Mouse (Mus musculus) forebrain, embryonic 13.5 days (tissue): Measurements from ENCODE around the gene Kptn. TPM values are rescaled to one million over a fixed set of nuclear protein-coding genes. Genes with fewer than 3 reads are reported as not detected.

Source experiments
- ATAC-seq: fragments of 200-750 bp; cut with Nextera tagmentation; 2 replicates; pipeline ENCODE4 v1.8.0; 2017
- H3K27ac ChIP-seq: fragments of 300-500 bp; sonication (generic); 2 replicates; pipeline ENCODE4 v1.5.1; 2015; ENCODE audit warnings: inconsistent platforms, mild to moderate bottlenecking, moderate library complexity
- H3K27me3 ChIP-seq: fragments of 300-500 bp; sonication (generic); 2 replicates; pipeline ENCODE4 v1.6.1; 2015; ENCODE audit warnings: mild to moderate bottlenecking, inconsistent platforms
- H3K36me3 ChIP-seq: fragments of 300-500 bp; sonication (generic); 2 replicates; pipeline ENCODE4 v1.6.1; 2015; ENCODE audit warnings: mild to moderate bottlenecking, inconsistent platforms; ENCODE audit not compliant: poor library complexity, severe bottlenecking
- H3K4me1 ChIP-seq: fragments of 300-500 bp; sonication (generic); 2 replicates; pipeline ENCODE4 v1.6.1; 2015; ENCODE audit warnings: inconsistent platforms
- H3K4me2 ChIP-seq: fragments of 300-500 bp; sonication (generic); 2 replicates; pipeline ENCODE4 v1.6.1; 2015; ENCODE audit warnings: inconsistent platforms, mild to moderate bottlenecking, moderate library complexity
- H3K4me3 ChIP-seq: fragments of 300-500 bp; sonication (generic); 2 replicates; pipeline ENCODE4 v1.5.1; 2015; ENCODE audit warnings: mild to moderate bottlenecking, inconsistent platforms
- H3K9ac ChIP-seq: fragments of 300-500 bp; sonication (generic); 2 replicates; pipeline ENCODE4 v1.6.1; 2015; ENCODE audit warnings: mild to moderate bottlenecking, inconsistent platforms
- H3K9me3 ChIP-seq: fragments of 300-500 bp; sonication (generic); replicated peaks from 2 replicates; pipeline ENCODE4 v1.6.1; 2016; ENCODE audit warnings: inconsistent platforms
- WGBS: fragments of 180-500 bp; shearing (Covaris S2); methylation state at CpG from one replicate; pipeline ENCODE4 v1.1.7; 2015; 5-methylcytosine and 5-hydroxymethylcytosine counted together
- polyA plus RNA-seq: library from polyadenylated mRNA; unstranded; fragments of >200 nt; fragmentation: Nextera tagmentation; extraction: Ambion mirVana; gene quantifications from 2 replicates; pipeline ENCODE4 v1.2.1, GENCODE M21; 2015

The Kptn gene
- polyA plus RNA-seq, 1 experiment from 2014 or later, result 37.2 TPM

DNA sequence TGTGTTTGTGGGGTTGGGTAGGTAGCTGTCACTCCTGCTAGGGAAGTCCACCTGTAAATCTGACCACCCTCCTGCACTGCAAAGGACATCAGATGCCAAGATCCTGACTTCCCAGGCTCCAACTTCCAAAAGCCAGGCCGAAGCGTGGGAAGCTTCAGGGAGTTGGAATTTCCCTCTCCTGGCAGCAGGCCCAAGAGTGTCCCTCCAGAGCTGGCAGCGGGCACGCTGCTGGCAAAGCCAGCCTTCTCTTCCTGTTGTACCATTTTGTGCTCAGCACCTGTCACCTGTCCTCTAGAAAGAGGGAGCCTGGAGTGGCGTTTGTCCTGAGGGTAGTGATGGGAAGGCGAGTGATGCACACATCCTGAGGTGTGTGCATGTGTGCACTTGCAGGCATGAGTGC is 8.6 kb downstream of the Kptn start:
- WGBS, result 80% methylated on average over 6 of the region's 6 CpGs
- Histone ChIP-seq H3K9me3 (no peaks in the 10 kb centered on the region), H3K4me3 (no peak overlapping the region), H3K4me2 (no peak overlapping the region), H3K36me3 (peaks cover 19% of the 10 kb centered on the region), H3K27me3 (no peaks in the 10 kb centered on the region), H3K4me1 (peaks cover 49% of the 10 kb centered on the region), H3K27ac (no peak overlapping the region), H3K9ac (no peak overlapping the region)
- no peak for ATAC-seq

DNA sequence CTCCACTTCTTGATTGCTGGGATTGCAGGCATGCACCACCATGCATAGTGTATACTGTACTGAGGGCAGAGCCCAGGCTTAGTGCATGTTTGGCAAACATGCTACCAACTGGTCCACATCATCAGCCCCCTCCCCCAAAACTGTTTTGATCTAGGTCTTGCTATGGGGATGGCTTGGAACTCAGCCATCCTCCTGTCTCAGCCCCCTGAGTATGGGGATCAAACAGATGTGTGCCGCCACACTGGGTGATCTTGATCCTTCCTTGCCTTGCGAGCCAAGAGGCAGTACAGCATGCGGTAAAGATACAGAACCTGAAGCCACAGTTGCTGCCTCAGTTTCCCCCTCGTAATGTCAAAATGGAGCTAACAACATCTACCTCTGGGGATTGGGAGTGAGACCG is 9.2 kb downstream of the Kptn start:
- Histone ChIP-seq H3K9ac (no peak overlapping the region), H3K4me2 (peak overlapping the region; percentile 71), H3K4me1 (peaks cover 54% of the 10 kb centered on the region), H3K9me3 (no peaks in the 10 kb centered on the region), H3K27me3 (no peaks in the 10 kb centered on the region), H3K27ac (no peak overlapping the region), H3K36me3 (peaks cover 16% of the 10 kb centered on the region), H3K4me3 (peak overlapping the region; percentile 49; the same call in 1 of the 2 replicates)
- 66% methylated on average over 5 of the region's 5 CpGs for WGBS
- ATAC-seq, result no peak

- no peaks in the 10 kb centered on the region for H3K27me3 ChIP-seq
- peaks cover 13% of the 10 kb centered on the region for H3K36me3 ChIP-seq
- H3K9me3 ChIP-seq, result no peaks in the 10 kb centered on the region
- H3K4me2 ChIP-seq, result peak within 1 kb of the TSS; percentile 71
- peak within 1 kb of the TSS; percentile 49 for H3K4me3 ChIP-seq
- peaks cover 59% of the 10 kb centered on the region for H3K4me1 ChIP-seq
- peak within 1 kb of the TSS; percentile 65 for H3K9ac ChIP-seq
- H3K27ac ChIP-seq, result peak within 1 kb of the TSS; percentile 71
- 2% methylated on average over 12 of the region's 12 CpGs for WGBS
- peak; percentile 85 for ATAC-seq
Measured at GRCm38 (mm10) chr7:16129421-16129845, 9.7 kb downstream of the Kptn start, which contains the start of gene Slc8a2. Slc8a2 (plus strand) TSS chr7:16129826.

- peak overlapping the region; percentile 65 for H3K9ac ChIP-seq
- peak overlapping the region; percentile 49 for H3K4me3 ChIP-seq
- no peaks in the 10 kb centered on the region for H3K27me3 ChIP-seq
- no peaks in the 10 kb centered on the region for H3K9me3 ChIP-seq
- H3K36me3 ChIP-seq, result peaks cover 9% of the 10 kb centered on the region
- WGBS, result under 1% methylated on average over 36 of the region's 38 CpGs
- peak; percentile 76 for ATAC-seq
- H3K27ac ChIP-seq, result peak overlapping the region; percentile 71
- peaks cover 66% of the 10 kb centered on the region for H3K4me1 ChIP-seq
- H3K4me2 ChIP-seq, result peak overlapping the region; percentile 71
Measured at GRCm38 (mm10) chr7:16129846-16130691, 10.4 kb downstream of the Kptn start.

DNA sequence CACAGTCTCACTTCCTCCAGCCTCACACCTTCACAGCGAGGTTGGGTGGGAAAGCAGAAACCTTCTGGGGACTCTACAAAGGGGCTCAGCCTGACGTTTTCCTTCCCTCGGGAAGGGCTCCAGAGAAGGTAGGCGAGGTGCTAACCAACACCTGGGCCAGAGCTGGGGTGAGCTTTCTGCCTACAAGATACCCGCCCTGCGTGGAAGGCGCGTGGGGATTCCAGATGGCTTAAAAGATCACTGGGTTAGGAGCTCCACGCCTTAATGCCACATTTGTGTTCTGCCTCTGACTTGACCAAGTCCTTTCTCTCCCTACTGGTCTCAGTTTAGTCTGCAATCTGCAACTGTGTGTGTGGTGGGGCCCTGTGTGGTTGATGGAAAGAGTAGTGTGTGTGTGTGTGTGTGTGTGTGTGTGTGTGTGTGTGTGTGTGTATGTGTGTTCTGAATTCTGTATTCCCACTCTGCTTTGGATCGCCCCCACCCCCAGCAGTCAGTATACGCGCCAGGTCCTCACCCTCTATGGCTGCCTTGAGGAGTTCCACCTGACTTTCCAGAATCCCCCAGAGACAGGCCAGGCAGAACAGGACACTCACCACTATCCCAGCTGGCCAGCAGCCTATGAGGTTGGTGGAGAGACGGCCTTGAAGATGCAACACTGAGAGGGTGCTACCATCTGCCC is 11.4 kb downstream of the Kptn start:
- peaks cover 76% of the 10 kb centered on the region for H3K4me1 ChIP-seq
- peak overlapping the region; percentile 71 for H3K4me2 ChIP-seq
- ATAC-seq, result no peak
- H3K36me3 ChIP-seq, result peaks cover under 1% of the 10 kb centered on the region
- no peaks in the 10 kb centered on the region for H3K27me3 ChIP-seq
- WGBS, result 35% methylated on average over 13 of the region's 13 CpGs
- H3K9me3 ChIP-seq, result no peaks in the 10 kb centered on the region
- H3K27ac ChIP-seq, result peak overlapping the region; percentile 60
- peak overlapping the region; percentile 65 for H3K9ac ChIP-seq
- H3K4me3 ChIP-seq, result peak overlapping the region; percentile 49

DNA sequence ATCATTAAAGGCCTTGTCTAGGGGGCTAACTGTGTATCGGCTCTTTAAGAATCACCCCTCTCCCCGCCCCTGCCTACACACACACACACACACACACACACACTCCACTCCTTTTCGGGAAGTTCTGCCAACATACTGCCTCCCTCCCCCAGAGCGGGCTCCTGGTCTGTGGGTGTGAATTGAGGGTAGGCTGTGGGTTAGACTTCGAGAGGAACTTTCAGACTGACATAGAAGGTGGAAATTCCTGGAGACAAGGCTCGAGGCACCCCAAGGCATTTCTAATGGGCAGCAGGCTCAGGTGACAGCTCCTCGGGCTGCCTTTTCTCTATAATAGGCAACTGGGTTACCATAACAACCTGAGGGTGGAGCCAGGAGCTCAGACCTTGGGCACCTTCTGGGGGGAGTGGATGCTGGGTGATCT is 12.5 kb downstream of the Kptn start:
- Histone ChIP-seq H3K4me1 (peaks cover 78% of the 10 kb centered on the region), H3K4me2 (peak overlapping the region; percentile 71), H3K9me3 (no peaks in the 10 kb centered on the region), H3K27me3 (no peaks in the 10 kb centered on the region), H3K27ac (peak overlapping the region; percentile 51; the same call in 1 of the 2 replicates), H3K9ac (peak overlapping the region; percentile 65; the same call in 1 of the 2 replicates), H3K4me3 (peak overlapping the region; percentile 18), H3K36me3 (no peaks in the 10 kb centered on the region; the same call in 1 of the 2 replicates)
- ATAC-seq, result no peak
- 4% methylated on average over 7 of the region's 7 CpGs for WGBS

DNA sequence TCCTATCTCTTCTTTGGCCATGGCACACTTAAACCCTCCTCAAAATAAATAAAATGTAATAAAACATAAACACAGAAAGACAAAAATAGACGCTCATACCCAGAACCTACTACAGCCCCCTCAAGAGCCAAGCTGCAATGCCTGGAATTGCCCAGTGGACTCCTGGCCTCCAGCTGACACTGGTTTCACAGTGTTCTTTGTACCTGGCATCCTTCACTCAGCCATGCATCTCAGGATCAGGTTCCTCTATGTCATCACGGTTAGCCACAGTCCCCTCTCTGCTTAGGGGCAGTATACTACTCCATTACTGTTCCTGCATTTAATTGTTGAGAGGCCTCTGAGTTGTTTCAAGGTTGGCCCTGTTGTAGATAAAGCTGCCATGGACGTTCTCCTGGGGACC is 13.2 kb downstream of the Kptn start:
- H3K9ac ChIP-seq, result no peak overlapping the region
- no peaks in the 10 kb centered on the region for H3K9me3 ChIP-seq
- no peaks in the 10 kb centered on the region for H3K27me3 ChIP-seq
- H3K36me3 ChIP-seq, result no peaks in the 10 kb centered on the region
- no peak for ATAC-seq
- WGBS, result 74% methylated on average over 3 of the region's 3 CpGs
- peaks cover 78% of the 10 kb centered on the region for H3K4me1 ChIP-seq
- H3K4me2 ChIP-seq, result peak overlapping the region; percentile 71
- H3K4me3 ChIP-seq, result no peak overlapping the region
- 0 out of 2 replicates have a peak overlapping the region, but pooled peaks have one; percentile 51 for H3K27ac ChIP-seq

GRCm38 (mm10) chr7:16133691-16134090 is 14.0 kb downstream of the Kptn start:
- Histone ChIP-seq H3K4me2 (no peak overlapping the region; the same call in 1 of the 2 replicates), H3K4me3 (no peak overlapping the region), H3K4me1 (peaks cover 72% of the 10 kb centered on the region), H3K9me3 (no peaks in the 10 kb centered on the region), H3K27ac (peak overlapping the region; percentile 49), H3K36me3 (no peaks in the 10 kb centered on the region), H3K27me3 (no peaks in the 10 kb centered on the region), H3K9ac (no peak overlapping the region)
- 90% methylated on average over 9 of the region's 9 CpGs for WGBS
- no peak for ATAC-seq

DNA sequence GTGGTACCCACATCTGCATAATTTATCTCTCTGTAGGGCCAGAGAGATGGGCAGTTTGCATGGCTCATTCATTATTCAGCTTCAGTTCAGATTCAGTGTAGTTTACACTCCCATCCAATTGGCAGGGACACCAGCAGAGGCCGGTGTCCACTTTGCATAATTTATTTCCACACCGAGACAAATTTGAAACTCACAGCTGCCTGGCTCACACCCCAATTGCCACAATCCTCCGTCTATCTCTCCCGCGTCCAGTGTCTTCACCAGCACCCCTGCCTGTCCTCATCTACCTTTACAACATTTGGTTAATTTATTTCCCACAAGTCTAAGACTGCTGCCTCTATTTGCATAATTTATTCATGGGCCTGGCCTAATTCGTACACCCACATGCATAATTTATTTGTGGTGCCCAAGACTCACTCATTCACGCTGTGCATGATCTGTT is 15.3 kb downstream of the Kptn start:
- peak; percentile 76 for ATAC-seq
- Histone ChIP-seq H3K9me3 (no peaks in the 10 kb centered on the region), H3K27ac (peak overlapping the region; percentile 49), H3K27me3 (no peaks in the 10 kb centered on the region), H3K36me3 (peaks cover 7% of the 10 kb centered on the region; the same call in 1 of the 2 replicates), H3K4me1 (peaks cover 61% of the 10 kb centered on the region), H3K4me3 (peak overlapping the region; percentile 17; the same call in 1 of the 2 replicates), H3K9ac (no peak overlapping the region), H3K4me2 (peak overlapping the region; percentile 45)
- 23% methylated on average over 7 of the region's 7 CpGs for WGBS

DNA sequence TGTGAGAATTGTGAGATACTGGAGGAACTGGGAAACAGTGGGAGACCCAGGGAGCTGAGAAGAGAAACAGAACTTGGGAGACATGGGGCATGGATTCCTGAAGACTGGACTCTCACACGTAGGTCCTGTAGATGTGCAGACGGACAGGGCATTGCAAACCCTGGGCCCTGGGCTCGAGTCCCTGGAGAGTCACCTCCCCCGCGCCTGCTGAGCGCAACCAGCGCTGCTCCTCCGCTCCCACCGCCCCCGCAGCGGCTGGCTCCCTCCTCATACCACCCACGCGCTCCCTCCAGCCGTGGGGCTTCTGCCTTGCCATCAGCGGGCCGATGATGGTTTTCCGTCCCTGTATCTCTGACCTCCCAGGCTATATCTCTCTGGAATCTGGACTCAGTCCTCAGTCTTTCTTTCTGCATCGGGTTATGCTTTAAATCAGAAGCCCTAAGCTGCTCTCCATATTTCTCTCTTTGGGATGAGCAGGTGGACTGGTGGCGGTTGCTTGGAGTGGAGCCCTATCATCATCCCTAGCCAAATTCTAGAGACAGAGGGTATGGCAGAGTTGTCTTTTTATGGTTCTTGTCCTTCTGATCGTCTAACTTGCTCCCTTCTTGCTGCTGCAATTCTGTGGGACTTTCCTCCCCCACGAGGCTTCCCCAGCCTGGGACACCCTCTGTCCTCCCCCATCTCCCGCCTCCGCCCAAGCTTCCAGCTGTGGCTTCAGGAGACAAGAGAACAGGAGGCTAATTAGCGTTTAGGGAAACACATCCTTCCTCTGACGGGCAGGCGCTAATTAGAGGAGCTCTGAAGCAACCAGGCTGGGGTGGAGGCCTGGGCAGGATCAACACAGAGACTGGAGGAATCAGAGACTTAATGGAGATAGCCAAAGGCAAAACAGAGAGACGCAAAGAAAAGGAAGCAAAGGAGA is 27.1 kb downstream of the Kptn start:
- H3K27ac ChIP-seq, result peak overlapping the region; percentile 61
- H3K9ac ChIP-seq, result no peak overlapping the region
- H3K9me3 ChIP-seq, result no peaks in the 10 kb centered on the region
- peak overlapping the region; percentile 7 for H3K4me2 ChIP-seq
- peak; percentile 61 for ATAC-seq
- H3K4me3 ChIP-seq, result no peak overlapping the region
- H3K27me3 ChIP-seq, result no peaks in the 10 kb centered on the region
- H3K4me1 ChIP-seq, result peaks cover 19% of the 10 kb centered on the region
- H3K36me3 ChIP-seq, result peaks cover 12% of the 10 kb centered on the region
- 24% methylated on average over 27 of the region's 27 CpGs for WGBS

GRCm38 (mm10) chr7:16147643-16148042 is 27.9 kb downstream of the Kptn start:
- peaks cover 12% of the 10 kb centered on the region for H3K36me3 ChIP-seq
- H3K9me3 ChIP-seq, result no peaks in the 10 kb centered on the region
- H3K27me3 ChIP-seq, result no peaks in the 10 kb centered on the region
- no peak for ATAC-seq
- WGBS, result 15% methylated on average over 15 of the region's 15 CpGs
- H3K4me3 ChIP-seq, result no peak overlapping the region
- no peak overlapping the region for H3K4me2 ChIP-seq
- no peak overlapping the region for H3K27ac ChIP-seq
- H3K9ac ChIP-seq, result no peak overlapping the region
- H3K4me1 ChIP-seq, result peaks cover 19% of the 10 kb centered on the region
